10 mouse cellular contexts compared by ENCODE assay signal in the genomic region with DNA sequence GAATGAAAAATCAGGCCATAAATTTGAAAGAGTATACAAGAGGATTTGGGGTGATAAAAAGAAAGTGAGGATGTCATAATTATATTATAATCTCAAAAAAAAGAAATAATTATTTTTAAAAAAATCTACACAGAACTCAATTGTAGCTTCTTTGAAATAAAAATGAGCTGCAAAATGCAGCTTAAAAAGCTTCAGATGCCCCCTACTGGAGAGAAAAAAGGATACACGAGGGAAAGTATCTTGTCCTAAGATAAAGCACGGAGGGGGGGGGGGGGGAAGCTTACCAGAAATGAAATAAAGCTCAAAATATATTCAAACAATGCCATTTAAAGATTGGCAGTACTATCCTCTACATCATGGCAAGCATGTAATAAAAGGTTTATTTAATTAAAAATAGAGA.
DNase-seq lines count a peak whose midpoint lies in the region; ATAC-seq and TF ChIP-seq lines count a peak whose summit lies in the region.
"Had no signal": no experiment of that assay in that cellular context is flagged by ENCODE, and none has a peak within 500 bp of the region (broad histone marks: within the 10 kb centered on the region; RNA-seq: fewer than 3 reads in every experiment).

No protein-coding gene starts in this region.

- H3K4me1 ChIP-seq in CH12.LX (ENCODE audit: control insufficient read depth in 1 of 2, insufficient read depth in 2 of 2) = no peaks in the 10 kb centered on the region
- no peaks in the 10 kb centered on the region for H3K4me1 ChIP-seq in embryonic facial prominence, embryonic 14.5 days (ENCODE audit: control insufficient read depth, insufficient read depth, low read length)
- H3K4me1 ChIP-seq: forebrain, embryonic 13.5 days had no signal

- no peak overlapping the region for H3K4me3 ChIP-seq in CH12.LX (replicated peaks in 1 of 3; ENCODE audit: low read depth in 2 of 3, low read length in 2 of 3, poor library complexity in 1 of 3)
- H3K4me3 ChIP-seq in embryonic facial prominence, embryonic 14.5 days (ENCODE audit: low read depth, low read length) = no peak overlapping the region
- H3K4me3 ChIP-seq: forebrain, embryonic 13.5 days had no signal

- TF ChIP-seq CTCF in CH12.LX (conservative IDR thresholded peaks at IDR 0.05 in 1 of 2, IDR thresholded peaks at IDR 0.05 in 1 of 2; ENCODE audit: low read depth in 2 of 2, low read length in 2 of 2) = peak in 1 of 2 experiments; percentile 73; a peak in 2 of 4 replicates

- H3K4me2 ChIP-seq in CH12.LX (ENCODE audit: insufficient read depth, low read depth, poor library complexity, severe bottlenecking) = no peak overlapping the region
- H3K4me2 ChIP-seq in embryonic facial prominence, embryonic 14.5 days (ENCODE audit: low read depth, low read length) = no peak overlapping the region
- H3K4me2 ChIP-seq: forebrain, embryonic 13.5 days had no signal

- no peak overlapping the region for H3K9ac ChIP-seq in CH12.LX (ENCODE audit: insufficient read depth, low read depth)
- no peak overlapping the region for H3K9ac ChIP-seq in embryonic facial prominence, embryonic 14.5 days (ENCODE audit: low read depth, low read length)
- H3K9ac ChIP-seq: forebrain, embryonic 13.5 days had no signal

- peak; percentile 68 for TF ChIP-seq RAD21 in CH12.LX (IDR thresholded peaks at IDR 0.05; ENCODE audit: low read depth, low read length)

- intact Hi-C loops in left cerebral cortex, postnatal 4 days (cut with DNase I) = loop anchor here (5.0 to 10.0 kb wide), 2 partner anchors 551 to 614 kb away; no protein-coding TSS in a partner anchor

- 15% methylated on average over 2 of the region's 2 CpGs for WGBS in embryonic facial prominence, embryonic 14.5 days

- in situ Hi-C loops in CH12.LX (cut with MboI; ENCODE audit: low pct_ligation_motif_present, low pct_unique_long_range_greater_than_20kb, low sequenced_read_pairs) = no loop called here

- dilution Hi-C loops in CH12.LX (cut with MboI; ENCODE audit: extremely low pct_ligation_motif_present, extremely low pct_unique_long_range_greater_than_20kb, low sequenced_read_pairs) = no loop called here

- TF ChIP-seq POLR2A in CH12.LX (IDR thresholded peaks at IDR 0.05; ENCODE audit: low read depth, low read length) = no peak

- TF ChIP-seq EP300 in CH12.LX (IDR thresholded peaks at IDR 0.05; ENCODE audit: low read length) = no peak

- H3K36me3 ChIP-seq in CH12.LX (replicated peaks in 1 of 2; ENCODE audit: control insufficient read depth in 1 of 2, insufficient read depth in 1 of 2, low read length in 1 of 2) = no peaks in the 10 kb centered on the region
- no peaks in the 10 kb centered on the region for H3K36me3 ChIP-seq in embryonic facial prominence, embryonic 14.5 days (ENCODE audit: control insufficient read depth, insufficient read depth, low read length)

- ATAC-seq in embryonic facial prominence, embryonic 14.5 days (ENCODE audit: low read depth) = no peak
- ATAC-seq in erythroid progenitor cell, adult 5-6 weeks (replicated peaks; ENCODE audit: low FRiP score, poor library complexity, severe bottlenecking) = no peak
- ATAC-seq: forebrain, embryonic 13.5 days had no signal

- DNase-seq in embryo, embryonic 10.5 days (ENCODE audit: low spot score) = peak; percentile 54
- no peak for DNase-seq in embryo, embryonic 10 days (ENCODE audit: low spot score)
- peak; percentile 10 for DNase-seq in layer of hippocampus, adult 9-10 months (ENCODE audit: low spot score)
- DNase-seq in layer of hippocampus, adult 8-10 months (ENCODE audit: low spot score in 2 of 2) = no peak
- peak; percentile 48 for DNase-seq in CH12.LX (ENCODE audit: extremely low read depth)
- peak; percentile 58 for DNase-seq in embryonic facial prominence, embryonic 14.5 days (ENCODE audit: low spot score)
- no peak for DNase-seq in left cerebral cortex, postnatal 4 days
- DNase-seq: spleen, adult 18-20 months had no signal

- no peaks in the 10 kb centered on the region for H3K27me3 ChIP-seq in CH12.LX (replicated peaks)
- no peaks in the 10 kb centered on the region for H3K27me3 ChIP-seq in embryonic facial prominence, embryonic 14.5 days (replicated peaks; ENCODE audit: control insufficient read depth, insufficient read depth, low read length)
- H3K27me3 ChIP-seq: forebrain, embryonic 13.5 days had no signal

- H3K79me2 ChIP-seq in CH12.LX (replicated peaks; ENCODE audit: control insufficient read depth, extremely low read depth, insufficient read depth, poor library complexity, severe bottlenecking) = no peaks in the 10 kb centered on the region

- H3K27ac ChIP-seq in CH12.LX (ENCODE audit: insufficient read depth, low read depth) = no peak overlapping the region
- H3K27ac ChIP-seq in embryonic facial prominence, embryonic 14.5 days (replicated peaks; ENCODE audit: low read depth, low read length) = no peak overlapping the region
- H3K27ac ChIP-seq: forebrain, embryonic 13.5 days had no signal

- no peaks in the 10 kb centered on the region for H3K9me3 ChIP-seq in CH12.LX (replicated peaks; ENCODE audit: low read length)
- H3K9me3 ChIP-seq in embryonic facial prominence, embryonic 14.5 days (ENCODE audit: control insufficient read depth, low read length) = no peaks in the 10 kb centered on the region
- H3K9me3 ChIP-seq: forebrain, embryonic 13.5 days had no signal

TF ChIP-seq in CH12.LX, 34 proteins besides CTCF, POLR2A, EP300 and RAD21:
- peak; percentile 57 for TF ChIP-seq SMC3 (IDR thresholded peaks at IDR 0.05; ENCODE audit: low read depth, low read length)
- no peak for TF ChIP-seq ZNF384 (IDR thresholded peaks at IDR 0.05; ENCODE audit: low read depth, low read length)
- TF ChIP-seq GABPA (IDR thresholded peaks at IDR 0.05; ENCODE audit: insufficient replicate concordance, low read depth, low read length) = no peak
- no peak for TF ChIP-seq MYC (IDR thresholded peaks at IDR 0.05; ENCODE audit: low read depth, low read length)

Comparison
In these comparisons a context has a peak if more than half of its experiments do, and no peak if none do; other contexts are left out.
1. DNase-seq: peak in embryo, embryonic 10.5 days (single experiment), layer of hippocampus, adult 9-10 months (single experiment), CH12.LX (single experiment) and embryonic facial prominence, embryonic 14.5 days (single experiment); none in embryo, embryonic 10 days (single experiment), layer of hippocampus, adult 8-10 months (0 of 2) and left cerebral cortex, postnatal 4 days (single experiment).